Mouse (Mus musculus) left cerebral cortex, postnatal 10 days (tissue): ENCODE data around the gene Dab2. TPM values are rescaled to one million over a fixed set of nuclear protein-coding genes. Genes with fewer than 3 reads are reported as not detected.
A peak's percentile ranks its signal among the peaks of the same experiment; 100 is the strongest.

ENCODE experiments used
- DNase-seq, 2 experiments: peaks; one replicate each; pipeline ENCODE4 v3.0.0; 2021 to 2022; ENCODE audit warnings: low spot score in 2 of 2, mixed read lengths in 1 of 2; ENCODE audit errors: extremely low spot score in 1 of 2
- intact Hi-C: fragments of 180-260 bp; cut with DNase I; formaldehyde crosslinking; loops from one replicate; pipeline ENCODE4 v1.15.1; 2025
- total RNA-seq, 2 experiments: library from RNA; stranded (reverse); gene quantifications; 2 replicates each; pipeline ENCODE4 v1.2.3; 2021

The Dab2 gene
- total RNA-seq, 2 experiments from 2014 or later, result 17.0 to 26.1 TPM

DNA sequence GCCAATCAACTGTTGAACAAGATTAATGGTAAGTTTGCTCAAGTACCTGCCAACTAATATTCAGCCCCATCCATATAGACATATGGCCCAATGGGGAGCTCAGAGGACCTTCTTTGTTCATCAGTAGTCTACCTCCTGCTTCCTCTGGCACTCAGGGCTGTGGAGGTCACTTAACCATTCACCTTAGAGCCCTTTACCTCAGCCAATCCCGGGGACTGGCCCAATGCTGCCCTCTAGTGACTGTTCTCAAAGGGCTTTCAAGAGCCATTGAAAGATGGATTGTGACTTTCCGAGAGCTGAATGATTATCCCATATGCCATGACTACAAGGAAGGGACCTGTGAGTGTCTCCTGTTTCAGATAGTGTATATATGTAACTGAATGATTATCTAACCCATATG lies 136.2 kb downstream of the Dab2 start:
- intact Hi-C loops, result loop anchor here (2.0 kb wide), 1 partner anchor 197 kb away; no protein-coding TSS in a partner anchor
- peak in 1 of 2 experiments; percentile 46 for DNase-seq

- DNase-seq, result no peak
- intact Hi-C loops, result no loop called here
Measured at GRCm38 (mm10) chr15:6438685-6439084, 139.1 kb downstream of the Dab2 start.

- no peak for DNase-seq
- intact Hi-C loops, result loop anchor here (5.0 kb wide), 1 partner anchor 128 kb away; no protein-coding TSS in a partner anchor
Measured at GRCm38 (mm10) chr15:6444452-6444851, 144.9 kb downstream of the Dab2 start.

DNA sequence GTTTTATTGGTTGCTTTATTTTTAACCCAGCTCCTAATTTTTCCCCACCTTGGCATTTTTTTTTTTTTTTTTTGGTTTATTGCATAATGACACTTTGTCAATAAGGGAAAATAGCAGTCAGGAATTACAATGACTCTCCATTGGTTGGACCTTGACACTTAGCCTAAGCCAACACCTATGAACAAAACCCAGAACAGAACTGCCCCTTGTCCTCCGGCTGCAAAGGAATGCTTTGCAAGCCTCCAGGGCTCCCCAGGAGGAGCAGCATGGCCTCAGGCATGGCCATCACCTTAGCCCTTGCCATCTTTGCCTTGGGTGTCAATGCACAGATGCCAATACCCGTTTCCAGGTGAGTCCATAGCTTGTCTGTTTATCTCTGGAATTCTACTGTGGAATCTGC lies 145.5 kb downstream of the Dab2 start, which contains the start of gene C9:
TSS of gene C9 (plus strand) at position 193 of the 400 bp plus-strand sequence.
- intact Hi-C loops, result no loop called here
- no peak for DNase-seq

GRCm38 (mm10) chr15:6446181-6446580 lies 146.6 kb downstream of the Dab2 start:
- no peak for DNase-seq
- intact Hi-C loops, result no loop called here

GRCm38 (mm10) chr15:6448892-6449291 lies 149.3 kb downstream of the Dab2 start:
- intact Hi-C loops, result no loop called here

GRCm38 (mm10) chr15:6454461-6454860 lies 154.9 kb downstream of the Dab2 start:
- DNase-seq, result no peak
- intact Hi-C loops, result no loop called here

More at GRCm38 (mm10) chr15:6448892-6449291, 149.3 kb downstream of the Dab2 start:
- no peak for DNase-seq

DNA sequence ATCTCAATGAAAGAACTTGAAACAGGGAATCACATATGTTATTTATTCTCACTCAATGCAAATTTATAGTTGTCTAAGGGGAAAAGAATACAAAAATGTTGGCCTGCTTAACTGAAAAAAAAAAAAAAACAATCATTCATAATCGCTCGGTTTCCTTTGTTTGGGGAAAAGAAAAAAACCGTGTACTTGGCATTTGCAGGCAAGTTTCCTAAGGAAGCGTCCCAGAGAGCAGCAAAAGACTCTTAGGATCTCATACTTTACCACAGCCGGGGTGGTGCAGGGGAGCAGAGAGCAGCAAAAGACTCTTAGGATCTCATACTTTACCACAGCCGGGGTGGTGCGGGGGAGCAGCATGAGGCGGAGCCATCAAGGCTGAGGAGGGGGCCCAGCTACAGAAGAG lies 161.8 kb downstream of the Dab2 start:
- DNase-seq, result no peak
- intact Hi-C loops, result no loop called here

GRCm38 (mm10) chr15:6463361-6463923 lies 163.9 kb downstream of the Dab2 start:
- intact Hi-C loops, result no loop called here
- no peak for DNase-seq

GRCm38 (mm10) chr15:6466995-6467394 lies 167.4 kb downstream of the Dab2 start:
- DNase-seq, result no peak
- intact Hi-C loops, result no loop called here

DNA sequence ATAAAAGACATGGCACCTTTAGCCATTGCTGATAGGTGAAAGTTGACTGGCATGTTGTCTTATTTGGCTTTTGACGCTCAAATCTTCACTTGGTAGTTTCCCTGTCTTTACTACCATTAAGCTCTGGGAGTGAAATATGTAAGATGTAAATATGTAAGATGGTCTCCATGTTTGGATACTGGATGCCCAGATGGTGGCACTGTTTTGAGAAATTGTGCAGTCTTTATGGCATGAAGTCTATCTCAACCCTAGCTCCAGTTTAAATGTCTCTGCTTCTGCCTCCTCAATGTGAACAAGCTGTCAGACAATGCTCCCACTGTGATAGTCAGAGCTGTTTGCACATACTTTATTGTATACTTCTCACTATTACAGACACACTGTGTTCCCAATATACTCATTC lies 169.3 kb downstream of the Dab2 start:
- DNase-seq, result no peak
- intact Hi-C loops, result no loop called here

- DNase-seq, result no peak
- intact Hi-C loops, result no loop called here
Measured at GRCm38 (mm10) chr15:6469384-6469783, 169.8 kb downstream of the Dab2 start.

GRCm38 (mm10) chr15:6483561-6483960 lies 184.0 kb downstream of the Dab2 start:
- intact Hi-C loops, result no loop called here
- no peak for DNase-seq

Other genes with a start within 250 kb of the Dab2 start
- not detected for gene C9, start 145.5 kb downstream of the Dab2 start, total RNA-seq
- 1 to 10 TPM; 8.7 to 9.4 TPM for gene Fyb, start 223.1 kb downstream of the Dab2 start, total RNA-seq